Mouse (Mus musculus) bone marrow, adult 2 months (tissue): ENCODE measurements around the gene Gm49380.

ENCODE experiments used
- CTCF ChIP-seq: fragments of 200-500 bp; IDR thresholded peaks from 2 replicates; pipeline ENCODE4 v1.5.1; 2011; ENCODE audit warnings: low read length, control low read depth; ENCODE audit not compliant: control insufficient read depth, insufficient read depth
- POLR2A ChIP-seq: fragments of 200-500 bp; IDR thresholded peaks from 2 replicates; pipeline ENCODE4 v1.6.1; 2011; ENCODE audit warnings: low read depth, mild to moderate bottlenecking, control low read depth, low read length, borderline replicate concordance; ENCODE audit not compliant: control insufficient read depth

DNA sequence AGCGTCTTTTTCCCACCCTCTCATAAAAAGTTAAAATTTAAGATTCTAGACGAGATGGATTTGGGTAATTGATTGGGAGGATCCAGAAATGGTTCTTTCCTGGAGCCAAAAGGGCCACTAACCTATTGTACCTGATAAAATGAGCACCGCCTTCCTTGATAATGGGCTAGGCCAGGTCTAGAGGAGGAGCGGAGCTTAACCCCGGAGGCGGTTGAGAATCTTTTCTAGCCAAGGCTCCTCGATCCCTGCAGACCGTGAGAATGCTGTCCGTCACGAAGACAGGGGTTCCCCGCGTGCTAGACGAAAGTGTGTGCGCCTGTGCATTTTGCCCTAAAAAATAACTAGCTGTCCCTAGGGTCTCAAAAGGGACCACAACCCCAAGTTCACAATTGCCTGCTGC, 29.1 kb downstream of the Gm49380 start:
- TF ChIP-seq CTCF (no peak), POLR2A (no peak)
